Comparison of ENCODE assay signal across 9 mouse cellular contexts in the genomic region with DNA sequence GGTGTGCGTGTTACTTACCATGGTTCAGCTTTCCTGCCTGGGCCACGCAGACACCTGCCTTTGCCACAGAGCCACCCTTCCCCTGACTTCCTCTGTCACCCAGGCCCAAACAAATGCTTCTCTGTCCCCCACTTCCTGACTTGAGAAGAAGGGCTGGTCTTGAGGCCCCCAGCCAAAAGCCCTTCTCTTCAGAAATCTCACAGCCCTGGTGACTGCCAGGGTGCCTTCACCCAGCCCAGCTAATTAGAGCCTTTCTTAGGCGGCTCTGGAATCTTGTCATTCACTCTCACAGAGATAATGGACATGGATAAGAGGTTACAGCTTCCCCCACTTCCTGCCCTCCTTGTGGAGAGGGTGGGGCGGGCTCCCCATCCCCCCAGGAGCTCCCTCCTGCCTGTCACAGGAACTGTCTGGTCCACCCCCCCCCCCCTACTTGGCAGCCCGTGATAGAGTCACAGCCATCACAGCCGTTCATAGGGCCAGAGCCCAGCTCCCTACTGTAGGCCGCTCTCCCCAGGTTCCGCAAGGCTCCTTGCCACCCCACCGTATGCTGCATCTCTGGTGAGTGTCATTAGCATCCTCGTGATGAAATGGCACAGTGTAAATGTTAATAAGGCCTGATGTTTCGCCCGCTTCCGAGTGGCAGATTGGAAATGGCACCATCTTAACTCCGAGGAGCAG. TPM values are rescaled to one million over a fixed set of nuclear protein-coding genes. Genes with fewer than 3 reads are reported as not detected.
DNase-seq lines count a peak whose midpoint lies in the region; ATAC-seq and TF ChIP-seq lines count a peak whose summit lies in the region.
"Had no signal": no experiment of that assay in that cellular context is flagged by ENCODE, and none has a peak within 500 bp of the region (broad histone marks: within the 10 kb centered on the region; RNA-seq: fewer than 3 reads in every experiment).

No protein-coding gene starts in this region.

- no peak overlapping the region for H3K4me2 ChIP-seq in hindbrain, embryonic 13.5 days
- H3K4me2 ChIP-seq in midbrain, postnatal 0 days (ENCODE audit: low read depth, low read length, poor library complexity, severe bottlenecking), result no peak overlapping the region

- ATAC-seq in activated CD4-positive, CD25-positive, alpha-beta regulatory T cell, adult 4 months, result peak; percentile 28
- ATAC-seq in hindbrain, embryonic 13.5 days (ENCODE audit: low FRiP score), result 0 out of 2 replicates have a peak, but pooled peaks have one; percentile 37
- peak; percentile 31; the same call in 1 of the 2 replicates for ATAC-seq in midbrain, postnatal 0 days (ENCODE audit: low FRiP score)

- H3K9ac ChIP-seq in hindbrain, embryonic 13.5 days, result peak overlapping the region; percentile 39; the same call in 1 of the 2 replicates
- peak overlapping the region; percentile 33; the same call in 1 of the 2 replicates for H3K9ac ChIP-seq in midbrain, postnatal 0 days (replicated peaks; ENCODE audit: low read length, poor library complexity, severe bottlenecking)

- H3K4me3 ChIP-seq in hindbrain, embryonic 13.5 days, result no peak overlapping the region
- no peak overlapping the region for H3K4me3 ChIP-seq in midbrain, postnatal 0 days (ENCODE audit: low read depth, low read length)

- H3K27me3 ChIP-seq in hindbrain, embryonic 13.5 days, result peaks cover 36% of the 10 kb centered on the region
- H3K27me3 ChIP-seq in midbrain, postnatal 0 days (ENCODE audit: insufficient read depth, low read length), result no peaks in the 10 kb centered on the region

- peaks cover 89% of the 10 kb centered on the region for H3K4me1 ChIP-seq in hindbrain, embryonic 13.5 days (replicated peaks)
- peaks cover 17% of the 10 kb centered on the region for H3K4me1 ChIP-seq in midbrain, postnatal 0 days (ENCODE audit: insufficient read depth, low read length)

- no peak for TF ChIP-seq CTCF in midbrain, postnatal 0 days (IDR thresholded peaks at IDR 0.05)

- H3K36me3 ChIP-seq in hindbrain, embryonic 13.5 days, result no peaks in the 10 kb centered on the region
- no peaks in the 10 kb centered on the region for H3K36me3 ChIP-seq in midbrain, postnatal 0 days (ENCODE audit: insufficient read depth, low read length)

- peak; percentile 41 for DNase-seq in gastrocnemius, postnatal 25 days
- no peak for DNase-seq in gastrocnemius, adult 8-10 months (ENCODE audit: low spot score in 2 of 2)
- peak; percentile 58 for DNase-seq in midbrain, postnatal 0 days (ENCODE audit: low spot score)
- DNase-seq in frontal cortex, postnatal 36 days (ENCODE audit: low spot score in 2 of 2), result no peak
- DNase-seq in right cerebral cortex, postnatal 25 days, result no peak
- DNase-seq in layer of hippocampus, adult 9-10 months (ENCODE audit: low spot score), result no peak

- peak overlapping the region; percentile 73 for H3K27ac ChIP-seq in hindbrain, embryonic 13.5 days
- H3K27ac ChIP-seq in midbrain, postnatal 0 days (ENCODE audit: low read depth, low read length), result peak overlapping the region; percentile 38; the same call in 1 of the 2 replicates

- WGBS in hindbrain, embryonic 13.5 days, result 32% methylated on average over 14 of the region's 14 CpGs
- WGBS in midbrain, postnatal 0 days, result 27% methylated on average over 14 of the region's 14 CpGs

- H3K9me3 ChIP-seq in hindbrain, embryonic 13.5 days, result no peaks in the 10 kb centered on the region
- H3K9me3 ChIP-seq in midbrain, postnatal 0 days (ENCODE audit: low read length), result no peaks in the 10 kb centered on the region

RNA-seq across cellular contexts. Expression of gene Nat9, which starts 39.3 kb away (rescaled TPM):
- 10 to 100 TPM; 10.7 to 13.2 TPM for total RNA-seq in gastrocnemius, postnatal 25 days (2021)
- 10 to 100 TPM; 13.3 to 16.6 (median 15.8) TPM for total RNA-seq in gastrocnemius, adult 8-10 months (2022)
- 10 to 100 TPM; 14.0 to 14.6 TPM for polyA plus RNA-seq in activated CD4-positive, CD25-positive, alpha-beta regulatory T cell, adult 4 months (2017; shearing (Covaris generic))
- polyA plus RNA-seq in hindbrain, embryonic 13.5 days (2015; fragmentation: Nextera tagmentation; extraction: Ambion mirVana), result 21.5 and 22.0 TPM in 2 replicates
- 13.0 and 19.3 TPM in 2 replicates for total RNA-seq in midbrain, postnatal 0 days (2014; rRNA removed)
- polyA plus RNA-seq in midbrain, postnatal 0 days (2015; fragmentation: Nextera tagmentation; extraction: Ambion mirVana), result 17.5 and 20.1 TPM in 2 replicates

RNA-seq across cellular contexts. Expression of gene Tmem104, which starts 39.7 kb away (rescaled TPM):
- total RNA-seq in gastrocnemius, postnatal 25 days (2021), result 1 to 10 TPM; 4.1 to 5.8 TPM
- 1 to 10 TPM; 4.3 to 7.2 (median 6.3) TPM for total RNA-seq in gastrocnemius, adult 8-10 months (2022)
- 10 to 100 TPM in 1 of 2 experiments, 1 to 10 TPM in 1; 9.3 to 11.9 TPM for polyA plus RNA-seq in activated CD4-positive, CD25-positive, alpha-beta regulatory T cell, adult 4 months (2017; shearing (Covaris generic))
- 11.2 and 12.1 TPM in 2 replicates for polyA plus RNA-seq in hindbrain, embryonic 13.5 days (2015; fragmentation: Nextera tagmentation; extraction: Ambion mirVana)
- total RNA-seq in midbrain, postnatal 0 days (2014; rRNA removed), result 7.8 and 8.5 TPM in 2 replicates
- 12.2 and 12.9 TPM in 2 replicates for polyA plus RNA-seq in midbrain, postnatal 0 days (2015; fragmentation: Nextera tagmentation; extraction: Ambion mirVana)

RNA-seq across cellular contexts. Expression of gene Grin2c, which starts 40.1 kb away (rescaled TPM):
- under 1 TPM in 1 of 2 experiments, not detected in 1; 0.05 TPM for total RNA-seq in gastrocnemius, postnatal 25 days (2021)
- total RNA-seq in gastrocnemius, adult 8-10 months (2022), result under 1 TPM; 0.05 to 0.16 (median 0.14) TPM
- not detected for polyA plus RNA-seq in activated CD4-positive, CD25-positive, alpha-beta regulatory T cell, adult 4 months (2017; shearing (Covaris generic))
- polyA plus RNA-seq in hindbrain, embryonic 13.5 days (2015; fragmentation: Nextera tagmentation; extraction: Ambion mirVana), result 0.22 TPM in 2 replicates
- 2.9 and 4.1 TPM in 2 replicates for total RNA-seq in midbrain, postnatal 0 days (2014; rRNA removed)
- polyA plus RNA-seq in midbrain, postnatal 0 days (2015; fragmentation: Nextera tagmentation; extraction: Ambion mirVana), result 0.59 and 0.75 TPM in 2 replicates
- polyA plus RNA-seq: gonadal fat pad, adult 2 months had no signal

RNA-seq across cellular contexts. Expression of gene Fdxr, which starts 49.9 kb away (rescaled TPM):
- total RNA-seq in gastrocnemius, postnatal 25 days (2021), result 1 to 10 TPM; 3.6 to 3.8 TPM
- 1 to 10 TPM; 2.4 to 4.1 (median 2.7) TPM for total RNA-seq in gastrocnemius, adult 8-10 months (2022)
- 10 to 100 TPM; 18.4 to 26.6 TPM for polyA plus RNA-seq in activated CD4-positive, CD25-positive, alpha-beta regulatory T cell, adult 4 months (2017; shearing (Covaris generic))
- 18.1 and 20.8 TPM in 2 replicates for polyA plus RNA-seq in hindbrain, embryonic 13.5 days (2015; fragmentation: Nextera tagmentation; extraction: Ambion mirVana)
- 17.7 and 18.8 TPM in 2 replicates for total RNA-seq in midbrain, postnatal 0 days (2014; rRNA removed)
- polyA plus RNA-seq in midbrain, postnatal 0 days (2015; fragmentation: Nextera tagmentation; extraction: Ambion mirVana), result 14.8 and 16.7 TPM in 2 replicates

Comparison
In these comparisons a context has a peak if more than half of its experiments do, and no peak if none do; other contexts are left out.
1. DNase-seq: peak in gastrocnemius, postnatal 25 days (single experiment) and midbrain, postnatal 0 days (single experiment); none in gastrocnemius, adult 8-10 months (0 of 2), frontal cortex, postnatal 36 days (0 of 2), right cerebral cortex, postnatal 25 days (single experiment) and layer of hippocampus, adult 9-10 months (single experiment).
2. Peak in every context shown above with its lines, with median percentiles within 50 percentile points of each other: ATAC-seq.